Mouse (Mus musculus) ES-E14 (cell line): ENCODE results near the gene Gm49380. TPM values are rescaled to one million over a fixed set of nuclear protein-coding genes. Genes with fewer than 3 reads are reported as not detected.

Experiments used
- DNase-seq: peaks from one replicate; pipeline ENCODE4 v3.0.0-alpha.2; 2013; ENCODE audit warnings: low read depth, low spot score
- H3K27ac ChIP-seq: 2 replicates; pipeline ENCODE4 v1.5.1; 2012; ENCODE audit warnings: low read depth, mild to moderate bottlenecking, low read length, moderate library complexity, mixed read lengths; ENCODE audit not compliant: poor library complexity, insufficient read depth, severe bottlenecking
- H3K36me3 ChIP-seq: 2 replicates; pipeline ENCODE4 v1.6.1; 2012; ENCODE audit warnings: mild to moderate bottlenecking, low read length, moderate library complexity, mixed read lengths; ENCODE audit not compliant: control insufficient read depth, poor library complexity, insufficient read depth, severe bottlenecking
- H3K4me1 ChIP-seq, 2 experiments: fragments of 150-350 bp in 1 of 2; sonication (generic) in 1 of 2; 2 replicates each; pipeline ENCODE4 v1.6.1; 2012; ENCODE audit warnings: low read length in 2 of 2, mild to moderate bottlenecking in 1 of 2, mixed read lengths in 1 of 2; ENCODE audit not compliant: control insufficient read depth in 2 of 2, insufficient read depth in 2 of 2, poor library complexity in 1 of 2
- H3K4me3 ChIP-seq, 2 experiments: fragments of 150-350 bp in 1 of 2; sonication (generic) in 1 of 2; 2 replicates each; pipeline ENCODE4 v1.5.1; 2012; ENCODE audit warnings: low read length in 2 of 2, low read depth in 1 of 2, mild to moderate bottlenecking in 1 of 2, mixed read lengths in 1 of 2; ENCODE audit not compliant: insufficient read depth in 1 of 2, poor library complexity in 1 of 2, severe bottlenecking in 1 of 2
- H3K9ac ChIP-seq: 2 replicates; pipeline ENCODE4 v1.6.1; 2012; ENCODE audit warnings: low read depth, mild to moderate bottlenecking, low read length, mixed read lengths; ENCODE audit not compliant: poor library complexity, insufficient read depth, severe bottlenecking
- H3K9me3 ChIP-seq: fragments of 150-350 bp; sonication (generic); 2 replicates; pipeline ENCODE4 v1.6.1; 2012; ENCODE audit warnings: low read depth, mild to moderate bottlenecking, low read length; ENCODE audit not compliant: control insufficient read depth, insufficient read depth
- CHD2 ChIP-seq: IDR thresholded peaks from 2 replicates; pipeline ENCODE4 v1.6.1; 2014; ENCODE audit warnings: mild to moderate bottlenecking, low read depth, low read length, inconsistent platforms
- HCFC1 ChIP-seq: IDR thresholded peaks from 2 replicates; pipeline ENCODE4 v1.6.1; 2012; ENCODE audit warnings: low read length, inconsistent platforms, borderline replicate concordance; ENCODE audit not compliant: insufficient read depth
- MAFK ChIP-seq: IDR thresholded peaks from 2 replicates; pipeline ENCODE4 v1.6.1; 2014; ENCODE audit warnings: mild to moderate bottlenecking, low read depth, low read length, inconsistent platforms; ENCODE audit not compliant: insufficient read depth
- ZC3H11A ChIP-seq: IDR thresholded peaks from 2 replicates; pipeline ENCODE4 v1.6.1; 2012; ENCODE audit warnings: low read depth, mild to moderate bottlenecking, inconsistent platforms, low read length, borderline replicate concordance
- ZNF384 ChIP-seq: IDR thresholded peaks from 2 replicates; pipeline ENCODE4 v1.6.1; 2012; ENCODE audit warnings: low read depth, low read length, inconsistent platforms
- in situ Hi-C, 2 experiments: fragments of 600-800 bp; cut with MboI; formaldehyde crosslinking; loops; one replicate each; pipeline ENCODE4 v1.15.1; 2025; ENCODE audit warnings: low sequenced_read_pairs in 2 of 2, inconsistent platforms in 1 of 2; ENCODE audit not compliant: unreplicated experiment in 2 of 2
- total RNA-seq: library from RNA; depleted of rRNA; stranded (reverse); fragments of 300-350 nt; gene quantifications from 2 replicates; pipeline ENCODE4 v1.2.3, GENCODE M21; 2012

Gene Gm49380
- total RNA-seq, 1 experiment: 0.18 TPM

GRCm38 (mm10) chr9:44070844-44071231 is 42.5 kb downstream of the Gm49380 start:
- in situ Hi-C loops: no loop called here
- no peak for DNase-seq
- TF ChIP-seq ZC3H11A: no peak
- TF ChIP-seq ZNF384: no peak
- TF ChIP-seq MAFK: no peak
- TF ChIP-seq CHD2: no peak
- no peak for TF ChIP-seq HCFC1
- Histone ChIP-seq H3K4me1 (peaks cover 0 to 18% of the 10 kb centered on the region in 2 experiments; a peak in 1 of 4 replicates), H3K27ac (no peak overlapping the region), H3K9ac (no peak overlapping the region), H3K9me3 (no peaks in the 10 kb centered on the region), H3K36me3 (no peaks in the 10 kb centered on the region), H3K4me3 (no peak overlapping the region)

GRCm38 (mm10) chr9:44070113-44070843 is 43.0 kb downstream of the Gm49380 start:
- Histone ChIP-seq H3K27ac (no peak overlapping the region), H3K9me3 (no peaks in the 10 kb centered on the region), H3K36me3 (no peaks in the 10 kb centered on the region), H3K9ac (no peak overlapping the region), H3K4me3 (no peak overlapping the region), H3K4me1 (peaks cover 0 to 16% of the 10 kb centered on the region in 2 experiments; a peak in 1 of 4 replicates)
- DNase-seq: no peak
- in situ Hi-C loops: no loop called here
- TF ChIP-seq ZNF384 (no peak), CHD2 (no peak), HCFC1 (no peak), ZC3H11A (no peak), MAFK (no peak)

GRCm38 (mm10) chr9:44069252-44069651 is 44.0 kb downstream of the Gm49380 start:
- H3K4me3 ChIP-seq: no peak overlapping the region
- no peaks in the 10 kb centered on the region for H3K9me3 ChIP-seq
- H3K36me3 ChIP-seq: no peaks in the 10 kb centered on the region
- H3K9ac ChIP-seq: no peak overlapping the region
- no peak for TF ChIP-seq ZC3H11A
- TF ChIP-seq HCFC1: no peak
- no peak for TF ChIP-seq MAFK
- TF ChIP-seq ZNF384: no peak
- no peak for TF ChIP-seq CHD2
- DNase-seq: no peak
- in situ Hi-C loops: no loop called here
- no peak overlapping the region for H3K27ac ChIP-seq
- H3K4me1 ChIP-seq: peaks cover 0 to 15% of the 10 kb centered on the region in 2 experiments; a peak in 1 of 4 replicates

GRCm38 (mm10) chr9:44067960-44068330 is 45.4 kb downstream of the Gm49380 start:
- in situ Hi-C loops: no loop called here
- H3K9me3 ChIP-seq: no peaks in the 10 kb centered on the region
- H3K4me3 ChIP-seq: no peak overlapping the region
- no peak overlapping the region for H3K27ac ChIP-seq
- peaks cover 0 to 15% of the 10 kb centered on the region in 2 experiments; a peak in 1 of 4 replicates for H3K4me1 ChIP-seq
- TF ChIP-seq HCFC1 (no peak), ZNF384 (no peak), CHD2 (no peak)
- DNase-seq: no peak
- no peak overlapping the region for H3K9ac ChIP-seq
- no peaks in the 10 kb centered on the region for H3K36me3 ChIP-seq
